Mouse (Mus musculus): Measurements from ENCODE around the gene Rps21. TPM values are rescaled to one million over a fixed set of nuclear protein-coding genes. Genes with fewer than 3 reads are reported as not detected.

The Rps21 gene
- polyA plus RNA-seq, 1 experiment = 1,612 TPM

GRCm38 (mm10) chr2:180300771-180301170, 43.6 kb downstream of the Rps21 start:
- Histone ChIP-seq H3K27me3 (ENCODE audit: control insufficient read depth, insufficient read depth, low read length, poor library complexity, severe bottlenecking) (no peaks in the 10 kb centered on the region), H3K9me3 (replicated peaks; ENCODE audit: control insufficient read depth, insufficient read depth, low read length, poor library complexity, severe bottlenecking) (no peaks in the 10 kb centered on the region), H3K36me3 (ENCODE audit: control insufficient read depth, insufficient read depth, low read length, poor library complexity, severe bottlenecking) (no peaks in the 10 kb centered on the region), H3K4me1 (ENCODE audit: control insufficient read depth, insufficient read depth, low read length) (no peaks in the 10 kb centered on the region), H3K9ac (ENCODE audit: low read depth, poor library complexity, severe bottlenecking) (no peak overlapping the region), H3K27ac (ENCODE audit: insufficient read depth, low read length) (no peak overlapping the region), H3K4me3 (ENCODE audit: low read depth, low read length) (no peak overlapping the region)
- TF ChIP-seq EP300 (IDR thresholded peaks at IDR 0.05; ENCODE audit: insufficient read depth, low read depth, low read length) = no peak
- TF ChIP-seq POLR2A (IDR thresholded peaks at IDR 0.05; ENCODE audit: insufficient read depth, low read length) = no peak
- no peak for TF ChIP-seq CTCF (IDR thresholded peaks at IDR 0.05; ENCODE audit: low read depth, low read length)

GRCm38 (mm10) chr2:180302201-180302600, 45.0 kb downstream of the Rps21 start:
- TF ChIP-seq POLR2A (IDR thresholded peaks at IDR 0.05; ENCODE audit: insufficient read depth, low read length) (no peak), CTCF (IDR thresholded peaks at IDR 0.05; ENCODE audit: low read depth, low read length) (no peak)
- Histone ChIP-seq H3K36me3 (ENCODE audit: control insufficient read depth, insufficient read depth, low read length, poor library complexity, severe bottlenecking) (no peaks in the 10 kb centered on the region), H3K27ac (ENCODE audit: insufficient read depth, low read length) (no peak overlapping the region), H3K9ac (ENCODE audit: low read depth, poor library complexity, severe bottlenecking) (no peak overlapping the region), H3K27me3 (ENCODE audit: control insufficient read depth, insufficient read depth, low read length, poor library complexity, severe bottlenecking) (no peaks in the 10 kb centered on the region), H3K4me1 (ENCODE audit: control insufficient read depth, insufficient read depth, low read length) (no peaks in the 10 kb centered on the region), H3K4me3 (ENCODE audit: low read depth, low read length) (no peak overlapping the region), H3K9me3 (replicated peaks; ENCODE audit: control insufficient read depth, insufficient read depth, low read length, poor library complexity, severe bottlenecking) (no peaks in the 10 kb centered on the region)

GRCm38 (mm10) chr2:180303468-180303867, 46.3 kb downstream of the Rps21 start:
- no peaks in the 10 kb centered on the region for H3K27me3 ChIP-seq (ENCODE audit: control insufficient read depth, insufficient read depth, low read length, poor library complexity, severe bottlenecking)
- no peaks in the 10 kb centered on the region for H3K9me3 ChIP-seq (replicated peaks; ENCODE audit: control insufficient read depth, insufficient read depth, low read length, poor library complexity, severe bottlenecking)
- no peak for TF ChIP-seq EP300 (IDR thresholded peaks at IDR 0.05; ENCODE audit: insufficient read depth, low read depth, low read length)
- no peak for TF ChIP-seq POLR2A (IDR thresholded peaks at IDR 0.05; ENCODE audit: insufficient read depth, low read length)
- TF ChIP-seq CTCF (IDR thresholded peaks at IDR 0.05; ENCODE audit: low read depth, low read length) = no peak
- no peak overlapping the region for H3K9ac ChIP-seq (ENCODE audit: low read depth, poor library complexity, severe bottlenecking)
- no peaks in the 10 kb centered on the region for H3K4me1 ChIP-seq (ENCODE audit: control insufficient read depth, insufficient read depth, low read length)
- H3K36me3 ChIP-seq (ENCODE audit: control insufficient read depth, insufficient read depth, low read length, poor library complexity, severe bottlenecking) = no peaks in the 10 kb centered on the region
- no peak overlapping the region for H3K4me3 ChIP-seq (ENCODE audit: low read depth, low read length)
- no peak overlapping the region for H3K27ac ChIP-seq (ENCODE audit: insufficient read depth, low read length)

- H3K4me1 ChIP-seq (ENCODE audit: control insufficient read depth, insufficient read depth, low read length) = no peaks in the 10 kb centered on the region
- no peaks in the 10 kb centered on the region for H3K36me3 ChIP-seq (ENCODE audit: control insufficient read depth, insufficient read depth, low read length, poor library complexity, severe bottlenecking)
- no peak overlapping the region for H3K27ac ChIP-seq (ENCODE audit: insufficient read depth, low read length)
- H3K4me3 ChIP-seq (ENCODE audit: low read depth, low read length) = no peak overlapping the region
- TF ChIP-seq EP300 (IDR thresholded peaks at IDR 0.05; ENCODE audit: insufficient read depth, low read depth, low read length) = no peak
- no peak for TF ChIP-seq POLR2A (IDR thresholded peaks at IDR 0.05; ENCODE audit: insufficient read depth, low read length)
- TF ChIP-seq CTCF (IDR thresholded peaks at IDR 0.05; ENCODE audit: low read depth, low read length) = no peak
- no peaks in the 10 kb centered on the region for H3K27me3 ChIP-seq (ENCODE audit: control insufficient read depth, insufficient read depth, low read length, poor library complexity, severe bottlenecking)
- no peaks in the 10 kb centered on the region for H3K9me3 ChIP-seq (replicated peaks; ENCODE audit: control insufficient read depth, insufficient read depth, low read length, poor library complexity, severe bottlenecking)
- no peak overlapping the region for H3K9ac ChIP-seq (ENCODE audit: low read depth, poor library complexity, severe bottlenecking)
Measured at GRCm38 (mm10) chr2:180304554-180304953, 47.4 kb downstream of the Rps21 start.

- no peaks in the 10 kb centered on the region for H3K4me1 ChIP-seq (ENCODE audit: control insufficient read depth, insufficient read depth, low read length)
- TF ChIP-seq POLR2A (IDR thresholded peaks at IDR 0.05; ENCODE audit: insufficient read depth, low read length) (no peak), EP300 (IDR thresholded peaks at IDR 0.05; ENCODE audit: insufficient read depth, low read depth, low read length) (no peak), CTCF (IDR thresholded peaks at IDR 0.05; ENCODE audit: low read depth, low read length) (no peak)
- no peaks in the 10 kb centered on the region for H3K9me3 ChIP-seq (replicated peaks; ENCODE audit: control insufficient read depth, insufficient read depth, low read length, poor library complexity, severe bottlenecking)
- H3K27me3 ChIP-seq (ENCODE audit: control insufficient read depth, insufficient read depth, low read length, poor library complexity, severe bottlenecking) = no peaks in the 10 kb centered on the region
- no peak overlapping the region for H3K9ac ChIP-seq (ENCODE audit: low read depth, poor library complexity, severe bottlenecking)
- no peaks in the 10 kb centered on the region for H3K36me3 ChIP-seq (ENCODE audit: control insufficient read depth, insufficient read depth, low read length, poor library complexity, severe bottlenecking)
- H3K4me3 ChIP-seq (ENCODE audit: low read depth, low read length) = no peak overlapping the region
- no peak overlapping the region for H3K27ac ChIP-seq (ENCODE audit: insufficient read depth, low read length)
Measured at GRCm38 (mm10) chr2:180305490-180305889, 48.3 kb downstream of the Rps21 start.

DNA sequence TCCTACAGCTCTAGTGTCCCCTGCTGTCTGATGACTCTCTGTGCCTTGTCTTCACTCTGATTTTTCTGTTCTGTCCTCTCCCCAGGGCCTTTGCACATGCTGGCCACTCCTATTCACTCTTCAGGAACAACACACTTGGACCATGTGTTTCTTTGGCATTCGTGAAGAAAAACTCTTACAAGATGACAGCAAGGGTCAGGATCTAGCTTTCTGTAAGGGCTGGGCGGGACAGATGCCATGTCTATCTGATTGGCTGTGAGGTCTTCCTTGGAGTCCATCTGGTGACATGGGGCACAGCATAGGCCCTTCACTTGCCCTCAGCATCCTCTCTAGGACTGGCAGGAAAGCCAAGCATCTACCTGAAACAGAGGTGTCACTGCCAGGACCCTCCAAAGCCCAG, 48.8 kb downstream of the Rps21 start:
- Histone ChIP-seq H3K4me3 (ENCODE audit: low read depth, low read length) (no peak overlapping the region), H3K9ac (ENCODE audit: low read depth, poor library complexity, severe bottlenecking) (no peak overlapping the region), H3K36me3 (ENCODE audit: control insufficient read depth, insufficient read depth, low read length, poor library complexity, severe bottlenecking) (no peaks in the 10 kb centered on the region), H3K9me3 (replicated peaks; ENCODE audit: control insufficient read depth, insufficient read depth, low read length, poor library complexity, severe bottlenecking) (no peaks in the 10 kb centered on the region), H3K4me1 (ENCODE audit: control insufficient read depth, insufficient read depth, low read length) (no peaks in the 10 kb centered on the region), H3K27me3 (ENCODE audit: control insufficient read depth, insufficient read depth, low read length, poor library complexity, severe bottlenecking) (no peaks in the 10 kb centered on the region), H3K27ac (ENCODE audit: insufficient read depth, low read length) (no peak overlapping the region)
- TF ChIP-seq CTCF (IDR thresholded peaks at IDR 0.05; ENCODE audit: low read depth, low read length) = no peak
